In genomic region chr7:19551634-19552033, GRCm38 (mm10) we compare ENCODE assay signal across 30 mouse cellular contexts. TPM values are rescaled to one million over a fixed set of nuclear protein-coding genes. Genes with fewer than 3 reads are reported as not detected.
A peak's percentile ranks its signal among the peaks of the same experiment; 100 is the strongest.
DNase-seq lines count a peak whose midpoint lies in the region; ATAC-seq and TF ChIP-seq lines count a peak whose summit lies in the region.
"Had no signal": no experiment of that assay in that cellular context is flagged by ENCODE, and none has a peak within 500 bp of the region (broad histone marks: within the 10 kb centered on the region; RNA-seq: fewer than 3 reads in every experiment).

No protein-coding gene starts in this region.

- H3K9ac ChIP-seq in heart, embryonic 13.5 days: peak overlapping the region; percentile 19; the same call in 1 of the 2 replicates
- H3K9ac ChIP-seq in liver, embryonic 16.5 days (ENCODE audit: low read depth, low read length): no peak overlapping the region
- H3K9ac ChIP-seq in liver, embryonic 12.5 days: no peak overlapping the region
- H3K9ac ChIP-seq: embryonic facial prominence, embryonic 12.5 days; forebrain, embryonic 15.5 days; limb, embryonic 12.5 days; midbrain, embryonic 15.5 days had no signal

- no peaks in the 10 kb centered on the region for H3K27me3 ChIP-seq in heart, embryonic 13.5 days (replicated peaks)
- no peaks in the 10 kb centered on the region for H3K27me3 ChIP-seq in liver, embryonic 16.5 days (ENCODE audit: control insufficient read depth, insufficient read depth, low read depth, low read length)
- H3K27me3 ChIP-seq in liver, embryonic 12.5 days (replicated peaks): no peaks in the 10 kb centered on the region
- H3K27me3 ChIP-seq in small intestine, adult 2 months (ENCODE audit: control insufficient read depth, insufficient read depth, low read length): no peaks in the 10 kb centered on the region
- H3K27me3 ChIP-seq: embryonic facial prominence, embryonic 12.5 days; forebrain, embryonic 15.5 days; limb, embryonic 12.5 days; midbrain, embryonic 15.5 days; Patski had no signal

- DNase-seq in heart, postnatal 4 days: no peak
- peak; percentile 72 for DNase-seq in fat pad, adult 2 months (ENCODE audit: extremely low read depth, low read depth, low spot score)
- no peak for DNase-seq in B cell, adult 2 months
- DNase-seq: cerebellum, adult 11-12 months; cerebellum, adult 9-11 months; embryo, embryonic 11 days; heart, postnatal 14 days; kidney, adult 11 months; kidney, postnatal 14 days; layer of hippocampus, adult 9-11 months; lung, adult 18-20 months; lung, postnatal 4 days; thymus, postnatal 14 days had no signal

- WGBS in heart, embryonic 13.5 days: 89% methylated on average over 5 of the region's 5 CpGs
- 78% methylated on average over 5 of the region's 5 CpGs for WGBS in liver, embryonic 16.5 days (ENCODE audit: insufficient replicate concordance)
- WGBS in liver, embryonic 12.5 days (ENCODE audit: insufficient replicate concordance): 86% methylated on average over 5 of the region's 5 CpGs
- 34% methylated on average over 5 of the region's 5 CpGs for WGBS in small intestine, adult 2 months

- no peak for TF ChIP-seq POLR2A in small intestine, adult 2 months (IDR thresholded peaks at IDR 0.05; ENCODE audit: low read depth, low read length)

- no peak overlapping the region for H3K27ac ChIP-seq in heart, embryonic 13.5 days (replicated peaks)
- 0 out of 2 replicates have a peak overlapping the region, but pooled peaks have one; percentile 6 for H3K27ac ChIP-seq in liver, embryonic 16.5 days (ENCODE audit: low read length)
- no peak overlapping the region for H3K27ac ChIP-seq in liver, embryonic 12.5 days
- H3K27ac ChIP-seq in small intestine, adult 2 months (ENCODE audit: insufficient read depth, low read depth, low read length): peak overlapping the region; percentile 5; the same call in 1 of the 2 replicates
- H3K27ac ChIP-seq: embryonic facial prominence, embryonic 12.5 days; forebrain, embryonic 10.5 days; forebrain, embryonic 15.5 days; limb, embryonic 12.5 days; midbrain, embryonic 15.5 days had no signal

- H3K4me3 ChIP-seq in heart, embryonic 13.5 days: no peak overlapping the region
- no peak overlapping the region for H3K4me3 ChIP-seq in liver, embryonic 16.5 days (ENCODE audit: low read depth, low read length)
- H3K4me3 ChIP-seq in liver, embryonic 12.5 days: no peak overlapping the region
- no peak overlapping the region for H3K4me3 ChIP-seq in small intestine, adult 2 months (ENCODE audit: low read depth, low read length)
- H3K4me3 ChIP-seq: embryonic facial prominence, embryonic 12.5 days; forebrain, embryonic 10.5 days; forebrain, embryonic 15.5 days; limb, embryonic 12.5 days; midbrain, embryonic 15.5 days had no signal

- no peak for TF ChIP-seq CTCF in small intestine, adult 2 months (IDR thresholded peaks at IDR 0.05; ENCODE audit: extremely low read depth, insufficient read length, insufficient replicate concordance, low read depth, low read length)

- H3K36me3 ChIP-seq in heart, embryonic 13.5 days: peaks cover 31% of the 10 kb centered on the region
- H3K36me3 ChIP-seq in liver, embryonic 16.5 days (ENCODE audit: control insufficient read depth, insufficient read depth): peaks cover 9% of the 10 kb centered on the region
- H3K36me3 ChIP-seq in liver, embryonic 12.5 days: peaks cover 68% of the 10 kb centered on the region
- H3K36me3 ChIP-seq in small intestine, adult 2 months (ENCODE audit: control insufficient read depth, insufficient read depth, low read length): peaks cover 2% of the 10 kb centered on the region; the same call in 1 of the 2 replicates
- H3K36me3 ChIP-seq: midbrain, embryonic 15.5 days had no signal

- no peak for ATAC-seq in heart, embryonic 13.5 days (ENCODE audit: extremely low read depth, insufficient number of reproducible peaks, low FRiP score, low TSS enrichment)
- ATAC-seq in liver, embryonic 16.5 days (ENCODE audit: low read depth): peak; percentile 43
- no peak for ATAC-seq in liver, embryonic 12.5 days
- ATAC-seq: forebrain, embryonic 15.5 days; hindbrain, embryonic 16.5 days; lung, postnatal 0 days; midbrain, embryonic 15.5 days; Patski had no signal

- no peak overlapping the region for H3K4me2 ChIP-seq in heart, embryonic 13.5 days
- H3K4me2 ChIP-seq in liver, embryonic 16.5 days (ENCODE audit: low read depth, low read length): no peak overlapping the region
- no peak overlapping the region for H3K4me2 ChIP-seq in liver, embryonic 12.5 days
- H3K4me2 ChIP-seq: embryonic facial prominence, embryonic 12.5 days; forebrain, embryonic 15.5 days; limb, embryonic 12.5 days; midbrain, embryonic 15.5 days had no signal

- no peaks in the 10 kb centered on the region for H3K9me3 ChIP-seq in heart, embryonic 13.5 days
- H3K9me3 ChIP-seq in liver, embryonic 16.5 days (replicated peaks; ENCODE audit: control insufficient read depth, low read length): no peaks in the 10 kb centered on the region
- no peaks in the 10 kb centered on the region for H3K9me3 ChIP-seq in liver, embryonic 12.5 days (replicated peaks)
- H3K9me3 ChIP-seq: embryonic facial prominence, embryonic 12.5 days; forebrain, embryonic 10.5 days; forebrain, embryonic 15.5 days; limb, embryonic 12.5 days; midbrain, embryonic 15.5 days had no signal

- H3K4me1 ChIP-seq in heart, embryonic 13.5 days: peaks cover 33% of the 10 kb centered on the region
- peaks cover 31% of the 10 kb centered on the region for H3K4me1 ChIP-seq in liver, embryonic 16.5 days (ENCODE audit: control insufficient read depth, low read depth, low read length)
- H3K4me1 ChIP-seq in liver, embryonic 12.5 days: peaks cover 50% of the 10 kb centered on the region
- peaks cover 23% of the 10 kb centered on the region for H3K4me1 ChIP-seq in small intestine, adult 2 months (ENCODE audit: control insufficient read depth, insufficient read depth, insufficient read length, low read length)
- H3K4me1 ChIP-seq: embryonic facial prominence, embryonic 12.5 days; forebrain, embryonic 10.5 days; midbrain, embryonic 15.5 days had no signal

RNA-seq across cellular contexts. Expression of gene Ppp1r37, which starts 11.2 kb away (rescaled TPM):
- polyA plus RNA-seq in heart, embryonic 13.5 days (2015; fragmentation: Nextera tagmentation; extraction: Ambion mirVana): 15.0 and 17.2 TPM in 2 replicates
- 10 to 100 TPM; 45.4 to 45.6 TPM for total RNA-seq in heart, postnatal 4 days (2021)
- polyA plus RNA-seq in liver, embryonic 16.5 days (2015; fragmentation: Nextera tagmentation; extraction: Ambion mirVana): 9.5 and 11.3 TPM in 2 replicates
- 19.1 and 20.2 TPM in 2 replicates for polyA plus RNA-seq in liver, embryonic 12.5 days (2016; fragmentation: Nextera tagmentation; extraction: Ambion mirVana)
- 57.9 and 115 TPM in 2 replicates for polyA plus RNA-seq in small intestine, adult 2 months (2012; rRNA removed)

RNA-seq across cellular contexts. Expression of gene Zfp296, which starts 25.5 kb away (rescaled TPM):
- polyA plus RNA-seq in heart, embryonic 13.5 days (2015; fragmentation: Nextera tagmentation; extraction: Ambion mirVana): 0.12 and 0.32 TPM in 2 replicates
- under 1 TPM in 1 of 2 experiments, not detected in 1; 0.17 TPM for total RNA-seq in heart, postnatal 4 days (2021)
- polyA plus RNA-seq in liver, embryonic 16.5 days (2015; fragmentation: Nextera tagmentation; extraction: Ambion mirVana): 0.48 and 0.59 TPM in 2 replicates
- 1.5 TPM in 2 replicates for polyA plus RNA-seq in liver, embryonic 12.5 days (2016; fragmentation: Nextera tagmentation; extraction: Ambion mirVana)
- 3.0 and 3.7 TPM in 2 replicates for polyA plus RNA-seq in small intestine, adult 2 months (2012; rRNA removed)

RNA-seq across cellular contexts. Expression of gene Gemin7, which starts 25.8 kb away (rescaled TPM):
- 114 and 134 TPM in 2 replicates for polyA plus RNA-seq in heart, embryonic 13.5 days (2015; fragmentation: Nextera tagmentation; extraction: Ambion mirVana)
- total RNA-seq in heart, postnatal 4 days (2021): 10 to 100 TPM; 55.3 to 61.1 TPM
- polyA plus RNA-seq in liver, embryonic 16.5 days (2015; fragmentation: Nextera tagmentation; extraction: Ambion mirVana): 71.1 and 74.2 TPM in 2 replicates
- polyA plus RNA-seq in liver, embryonic 12.5 days (2016; fragmentation: Nextera tagmentation; extraction: Ambion mirVana): 101 TPM in 2 replicates
- 85.5 and 146 TPM in 2 replicates for polyA plus RNA-seq in small intestine, adult 2 months (2012; rRNA removed)

RNA-seq across cellular contexts. Expression of gene Nkpd1, which starts 34.0 kb away (rescaled TPM):
- polyA plus RNA-seq in heart, embryonic 13.5 days (2015; fragmentation: Nextera tagmentation; extraction: Ambion mirVana): 0.06 TPM in 1 of 2 replicates, not detected in the other
- not detected for total RNA-seq in heart, postnatal 4 days (2021)
- not detected in 2 replicates for polyA plus RNA-seq in liver, embryonic 16.5 days (2015; fragmentation: Nextera tagmentation; extraction: Ambion mirVana)
- not detected in 2 replicates for polyA plus RNA-seq in liver, embryonic 12.5 days (2016; fragmentation: Nextera tagmentation; extraction: Ambion mirVana)
- 0.23 and 0.43 TPM in 2 replicates for polyA plus RNA-seq in small intestine, adult 2 months (2012; rRNA removed)
- total RNA-seq: gastrocnemius, adult 18-20 months; heart, adult 8-10 months; heart, postnatal 14 days had no signal
- polyA plus RNA-seq: heart, embryonic 14.5 days; neural tube, embryonic 11.5 days; stomach, embryonic 14.5 days had no signal

RNA-seq across cellular contexts. Expression of gene Trappc6a, which starts 43.4 kb away (rescaled TPM):
- polyA plus RNA-seq in heart, embryonic 13.5 days (2015; fragmentation: Nextera tagmentation; extraction: Ambion mirVana): 71.4 and 77.4 TPM in 2 replicates
- total RNA-seq in heart, postnatal 4 days (2021): 10 to 100 TPM; 45.8 to 46.8 TPM
- 37.2 and 37.4 TPM in 2 replicates for polyA plus RNA-seq in liver, embryonic 16.5 days (2015; fragmentation: Nextera tagmentation; extraction: Ambion mirVana)
- 68.4 and 68.6 TPM in 2 replicates for polyA plus RNA-seq in liver, embryonic 12.5 days (2016; fragmentation: Nextera tagmentation; extraction: Ambion mirVana)
- 56.3 and 120 TPM in 2 replicates for polyA plus RNA-seq in small intestine, adult 2 months (2012; rRNA removed)

Comparison
In these comparisons a context has a peak if more than half of its experiments do, and no peak if none do; other contexts are left out.
1. H3K27ac ChIP-seq: peak in liver, embryonic 16.5 days (single experiment) and small intestine, adult 2 months (single experiment); none in heart, embryonic 13.5 days (single experiment) and liver, embryonic 12.5 days (single experiment).